Mouse (Mus musculus) thymus, adult 2 months (tissue): ENCODE measurements around the gene Mien1.

ENCODE experiments used
- CTCF ChIP-seq: fragments of 200-500 bp; IDR thresholded peaks from 2 replicates; pipeline ENCODE4 v1.5.1; 2012; ENCODE audit warnings: mild to moderate bottlenecking, control low read depth, low read length, moderate library complexity, borderline replicate concordance; ENCODE audit not compliant: control insufficient read depth, poor library complexity, insufficient read depth; ENCODE audit errors: extremely low read depth
- POLR2A ChIP-seq: fragments of 200-500 bp; IDR thresholded peaks from 2 replicates; pipeline ENCODE4 v1.6.1; 2012; ENCODE audit warnings: mild to moderate bottlenecking, low read length, control low read depth, moderate library complexity; ENCODE audit not compliant: control insufficient read depth, poor library complexity, insufficient read depth; ENCODE audit errors: extremely low read depth

GRCm38 (mm10) chr11:98417074-98417473 lies 21.7 kb downstream of the Mien1 start:
- TF ChIP-seq CTCF (no peak), POLR2A (no peak)
